Mouse (Mus musculus): ENCODE data around the gene Wipf2. TPM values are rescaled to one million over a fixed set of nuclear protein-coding genes. Genes with fewer than 3 reads are reported as not detected.

Wipf2 gene
- total and polyA plus RNA-seq, 3 experiments: 2.9 to 7.1 TPM; not detected in 1

DNA sequence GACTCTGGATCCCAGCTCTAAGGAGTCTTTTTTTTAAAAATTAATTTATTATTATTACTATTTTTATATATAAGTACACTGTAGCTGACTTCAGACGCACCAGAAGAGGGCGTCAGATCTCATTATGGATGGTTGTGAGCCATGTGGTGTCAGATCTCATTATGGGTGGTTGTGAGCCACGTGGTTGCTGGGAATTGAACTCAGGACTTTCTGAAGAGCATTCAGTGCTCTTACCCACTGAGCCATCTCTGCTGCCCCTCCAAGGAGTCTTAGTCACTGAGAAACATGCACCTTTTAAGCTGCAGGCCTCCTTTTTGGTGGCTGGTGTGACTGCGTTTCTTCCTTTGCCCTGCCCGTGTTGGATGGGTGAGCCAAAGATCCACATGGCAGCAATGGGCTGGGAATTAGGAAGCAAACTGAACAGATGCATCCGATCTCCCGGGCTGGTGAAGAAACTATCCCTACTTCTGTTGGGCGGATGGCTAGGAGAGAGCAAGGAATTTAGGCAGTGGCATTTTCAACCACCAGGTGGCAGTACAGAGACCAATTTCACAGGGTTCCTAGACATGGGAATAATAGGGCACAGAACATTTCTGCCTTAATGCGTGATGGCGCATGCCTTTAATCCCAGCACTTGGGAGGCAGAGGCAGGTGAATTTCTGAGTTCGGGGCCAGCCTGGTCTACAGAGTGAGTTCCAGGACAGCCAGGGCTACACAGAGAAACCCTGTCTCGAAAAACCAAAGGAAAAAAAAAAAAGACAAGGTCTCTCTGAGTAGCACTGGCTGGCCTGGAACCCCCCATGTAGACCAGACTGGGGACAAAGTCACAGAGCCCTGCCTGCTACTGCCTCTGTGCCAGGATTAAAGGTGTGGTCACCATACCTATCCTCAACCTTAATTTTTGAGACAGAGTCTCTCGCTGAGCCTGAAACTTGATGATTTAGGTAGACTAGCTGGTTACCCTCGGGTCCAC lies 4.4 kb upstream of the Wipf2 start (continued):
- TF ChIP-seq ETS1 (IDR thresholded peaks at IDR 0.05; ENCODE audit: low read depth, low read length) (no peak), MAFK (IDR thresholded peaks at IDR 0.05; ENCODE audit: borderline replicate concordance, low read depth, low read length) (no peak), POLR2A (IDR thresholded peaks at IDR 0.05; ENCODE audit: control insufficient read depth in 1 of 2, insufficient read depth in 1 of 2, low read depth in 1 of 2, low read length in 2 of 2, poor library complexity in 1 of 2) (no peak), ELF1 (IDR thresholded peaks at IDR 0.05; ENCODE audit: low read depth, low read length) (no peak), UBTF (IDR thresholded peaks at IDR 0.05; ENCODE audit: borderline replicate concordance, insufficient read depth, low read depth, low read length) (no peak), GATA1 (IDR thresholded peaks at IDR 0.05; ENCODE audit: low read depth, low read length) (no peak), ZMIZ1 (IDR thresholded peaks at IDR 0.05; ENCODE audit: low read depth, low read length) (no peak), ZNF384 (IDR thresholded peaks at IDR 0.05; ENCODE audit: low read depth, low read length) (peak; percentile 74), MEF2A (IDR thresholded peaks at IDR 0.05; ENCODE audit: extremely low read depth, insufficient replicate concordance, low read depth, low read length, poor library complexity, severe bottlenecking) (no peak), TAL1 (IDR thresholded peaks at IDR 0.05; ENCODE audit: low read length) (no peak)

DNA sequence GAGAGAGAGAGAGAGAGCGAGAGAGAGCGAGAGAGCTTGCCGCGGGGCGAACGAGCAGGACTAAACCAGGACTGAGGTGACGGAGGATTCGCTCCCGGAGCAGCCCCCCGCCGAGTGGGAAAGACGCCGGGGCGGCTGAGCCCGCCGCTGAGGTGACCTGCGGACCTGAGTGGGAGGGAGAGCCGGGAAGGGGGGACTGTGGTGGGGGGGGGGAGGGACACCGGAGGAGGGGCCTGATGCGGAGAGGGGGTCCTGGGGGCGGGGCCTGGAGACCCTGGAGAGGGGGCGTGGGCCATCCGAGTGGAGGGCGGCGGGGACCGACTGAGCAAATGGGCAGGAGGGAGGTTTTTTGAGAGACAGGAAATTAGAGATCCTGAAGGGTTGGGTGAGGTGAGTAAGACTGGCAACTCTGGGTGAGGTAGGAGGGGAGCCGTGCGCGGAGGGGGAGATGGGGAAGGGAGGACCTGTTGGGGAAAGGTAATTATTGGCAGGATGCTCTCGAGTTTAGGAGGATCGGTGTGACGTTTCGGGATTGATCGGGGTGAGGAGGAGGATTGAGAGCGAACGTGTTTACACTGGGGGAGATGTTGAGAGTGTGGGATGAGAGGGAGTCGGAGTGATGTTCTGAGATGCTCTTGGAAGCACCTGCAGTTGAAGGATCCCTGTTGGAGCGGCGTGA lies 452 bp downstream of the Wipf2 start:
- H3K9ac ChIP-seq (ENCODE audit: control insufficient read depth, low read depth, low read length, poor library complexity, severe bottlenecking): peak overlapping the region; percentile 79
- DNase-seq (ENCODE audit: low read depth, low spot score): peak; percentile 78
- no peaks in the 10 kb centered on the region for H3K27me3 ChIP-seq (ENCODE audit: control insufficient read depth in 1 of 2, insufficient read depth in 2 of 2, low read length in 2 of 2)
- H3K27ac ChIP-seq (ENCODE audit: control insufficient read depth, low read depth, low read length): peak overlapping the region; percentile 80
- peak overlapping the region; percentile 92 to 95 for H3K4me3 ChIP-seq (ENCODE audit: control insufficient read depth in 1 of 2, insufficient read depth in 1 of 2, low read depth in 2 of 2, low read length in 2 of 2)
- peaks cover 11% of the 10 kb centered on the region for H3K79me2 ChIP-seq (ENCODE audit: control insufficient read depth, insufficient read depth, low read length, poor library complexity)
- H3K36me3 ChIP-seq (ENCODE audit: control insufficient read depth in 1 of 2, insufficient read depth in 2 of 2, low read length in 2 of 2): peaks cover 3 to 11% of the 10 kb centered on the region in 2 experiments
- H3K9me3 ChIP-seq (replicated peaks; ENCODE audit: insufficient read depth, low read length): no peaks in the 10 kb centered on the region
- TF ChIP-seq RCOR1 (IDR thresholded peaks at IDR 0.05; ENCODE audit: low read depth, low read length): peak; percentile 13; the same call in 1 of the 2 replicates
- peak; percentile 47; the same call in 1 of the 2 replicates for TF ChIP-seq ZMIZ1 (IDR thresholded peaks at IDR 0.05; ENCODE audit: low read depth, low read length)
- no peak for TF ChIP-seq MEF2A (IDR thresholded peaks at IDR 0.05; ENCODE audit: extremely low read depth, insufficient replicate concordance, low read depth, low read length, poor library complexity, severe bottlenecking)
- TF ChIP-seq ETS1 (IDR thresholded peaks at IDR 0.05; ENCODE audit: low read depth, low read length): no peak; the same call in 1 of the 2 replicates
- TF ChIP-seq CHD2 (IDR thresholded peaks at IDR 0.05; ENCODE audit: low read length): 0 out of 2 replicates have a peak, but pooled peaks have one; percentile 1
- peak; percentile 5; the same call in 1 of the 2 replicates for TF ChIP-seq HCFC1 (IDR thresholded peaks at IDR 0.05; ENCODE audit: low read depth, low read length)
- peak; percentile 99 for TF ChIP-seq JUND (IDR thresholded peaks at IDR 0.05; ENCODE audit: low read depth, low read length)
- TF ChIP-seq ELF1 (IDR thresholded peaks at IDR 0.05; ENCODE audit: low read depth, low read length): peak; percentile 48; the same call in 1 of the 2 replicates
- TF ChIP-seq TCF12 (IDR thresholded peaks at IDR 0.05; ENCODE audit: low read depth, low read length): 0 out of 2 replicates have a peak, but pooled peaks have one; percentile 1
- TF ChIP-seq SIN3A (IDR thresholded peaks at IDR 0.05; ENCODE audit: low read length): peak; percentile 87
- no peak for TF ChIP-seq MAX (IDR thresholded peaks at IDR 0.05; ENCODE audit: low read length)
- TF ChIP-seq E2F4 (IDR thresholded peaks at IDR 0.05; ENCODE audit: borderline replicate concordance, low read depth, low read length): no peak
- TF ChIP-seq POLR2A (IDR thresholded peaks at IDR 0.05; ENCODE audit: control insufficient read depth in 1 of 2, insufficient read depth in 1 of 2, low read depth in 1 of 2, low read length in 2 of 2, poor library complexity in 1 of 2): peak; percentile 53 to 75; a peak in 2 of 4 replicates
- TF ChIP-seq UBTF (IDR thresholded peaks at IDR 0.05; ENCODE audit: borderline replicate concordance, insufficient read depth, low read depth, low read length): no peak
- 0 out of 2 replicates have a peak, but pooled peaks have one; percentile 24 for TF ChIP-seq MYC (IDR thresholded peaks at IDR 0.05; ENCODE audit: low read depth, low read length)
- TF ChIP-seq EP300 (IDR thresholded peaks at IDR 0.05; ENCODE audit: low read depth in 1 of 2, low read length in 2 of 2): no peak; a peak in 1 of 4 replicates
- TF ChIP-seq CTCF (IDR thresholded peaks at IDR 0.05 in 2 of 3, conservative IDR thresholded peaks at IDR 0.05 in 1 of 3; ENCODE audit: control insufficient read depth in 1 of 3, insufficient read depth in 1 of 3, low read depth in 2 of 3, low read length in 3 of 3, poor library complexity in 1 of 3, severe bottlenecking in 1 of 3): no peak
- H3K4me1 ChIP-seq (ENCODE audit: control insufficient read depth in 1 of 2, insufficient read depth in 2 of 2, low read length in 2 of 2): peaks cover 6 to 12% of the 10 kb centered on the region in 2 experiments

Measured in MEL (cell line).